Mouse (Mus musculus): ENCODE data around the gene Phldb2. TPM values are rescaled to one million over a fixed set of nuclear protein-coding genes. Genes with fewer than 3 reads are reported as not detected.
A peak's percentile ranks its signal among the peaks of the same experiment; 100 is the strongest.

The Phldb2 gene
- total and polyA plus RNA-seq, 2 experiments from 2014 or later: 32.8 to 33.2 TPM

DNA sequence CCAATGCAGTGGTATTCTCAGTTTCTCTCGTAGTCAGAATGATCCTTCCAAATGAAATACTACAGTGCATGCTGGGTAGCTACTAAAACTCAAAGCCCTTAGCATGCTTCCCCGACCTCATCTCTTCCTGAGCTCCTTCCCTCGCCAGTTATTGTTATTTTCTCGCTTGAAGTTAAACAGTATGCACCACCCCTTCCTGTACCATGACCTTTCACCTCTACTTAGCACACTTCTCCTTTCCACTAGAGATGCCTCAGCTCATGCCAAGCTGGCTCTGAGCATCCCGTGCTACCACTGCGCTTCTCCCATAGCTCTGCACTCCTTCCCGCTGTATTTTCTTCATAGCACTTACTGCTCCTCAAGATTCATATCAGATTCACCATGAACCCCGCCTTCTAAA is 215.5 kb downstream of the Phldb2 start:
- Histone ChIP-seq H3K9me3 (replicated peaks; ENCODE audit: control insufficient read depth, low read length) (no peaks in the 10 kb centered on the region), H3K4me2 (ENCODE audit: low read depth, low read length) (no peak overlapping the region), H3K27ac (ENCODE audit: low read depth) (no peak overlapping the region), H3K4me3 (ENCODE audit: low read depth, low read length) (no peak overlapping the region), H3K4me1 (ENCODE audit: control insufficient read depth, insufficient read depth) (peaks cover 4% of the 10 kb centered on the region; the same call in 1 of the 2 replicates), H3K36me3 (replicated peaks; ENCODE audit: control insufficient read depth, insufficient read depth, low read length) (peaks cover 36% of the 10 kb centered on the region), H3K9ac (replicated peaks; ENCODE audit: low read depth, low read length) (no peak overlapping the region), H3K27me3 (ENCODE audit: control insufficient read depth, insufficient read depth, low read length) (no peaks in the 10 kb centered on the region)
- WGBS: 73% methylated on average over 8 of the region's 8 CpGs
- no peak for TF ChIP-seq CTCF (IDR thresholded peaks at IDR 0.05; ENCODE audit: low read depth)
- no peak for TF ChIP-seq EP300 (IDR thresholded peaks at IDR 0.05; ENCODE audit: low read depth)
- ATAC-seq (ENCODE audit: insufficient read depth, low read depth): no peak
- DNase-seq (ENCODE audit: low spot score): no peak

DNA sequence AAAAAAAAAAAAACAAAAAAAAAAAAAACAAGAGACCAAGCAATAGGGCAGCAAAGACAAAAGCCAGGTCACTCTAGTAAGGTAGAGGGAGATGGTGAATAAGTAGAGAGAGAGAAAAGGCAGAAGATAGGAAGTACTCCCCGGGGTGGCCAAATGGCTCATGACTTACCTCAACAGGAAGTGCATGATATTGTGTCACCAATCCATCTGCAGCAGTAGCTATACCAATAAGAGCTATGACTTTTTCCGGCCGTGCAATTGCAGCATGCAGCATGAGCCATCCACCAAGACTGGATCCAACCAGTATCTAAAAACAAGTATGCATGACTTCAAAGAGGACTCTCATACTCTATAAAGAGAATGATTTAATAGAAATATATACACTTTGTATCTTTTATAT is 216.7 kb downstream of the Phldb2 start:
- H3K9ac ChIP-seq (replicated peaks; ENCODE audit: low read depth, low read length): no peak overlapping the region
- H3K27me3 ChIP-seq (ENCODE audit: control insufficient read depth, insufficient read depth, low read length): no peaks in the 10 kb centered on the region
- H3K27ac ChIP-seq (ENCODE audit: low read depth): no peak overlapping the region
- DNase-seq (ENCODE audit: low spot score) (no peak), ATAC-seq (ENCODE audit: insufficient read depth, low read depth) (no peak)
- H3K4me1 ChIP-seq (ENCODE audit: control insufficient read depth, insufficient read depth): peaks cover 4% of the 10 kb centered on the region; the same call in 1 of the 2 replicates
- peaks cover 47% of the 10 kb centered on the region for H3K36me3 ChIP-seq (replicated peaks; ENCODE audit: control insufficient read depth, insufficient read depth, low read length)
- WGBS: 90% methylated on average over 3 of the region's 3 CpGs
- no peaks in the 10 kb centered on the region for H3K9me3 ChIP-seq (replicated peaks; ENCODE audit: control insufficient read depth, low read length)
- H3K4me2 ChIP-seq (ENCODE audit: low read depth, low read length): no peak overlapping the region
- H3K4me3 ChIP-seq (ENCODE audit: low read depth, low read length): no peak overlapping the region
- no peak for TF ChIP-seq CTCF (IDR thresholded peaks at IDR 0.05; ENCODE audit: low read depth)
- no peak for TF ChIP-seq EP300 (IDR thresholded peaks at IDR 0.05; ENCODE audit: low read depth)

DNA sequence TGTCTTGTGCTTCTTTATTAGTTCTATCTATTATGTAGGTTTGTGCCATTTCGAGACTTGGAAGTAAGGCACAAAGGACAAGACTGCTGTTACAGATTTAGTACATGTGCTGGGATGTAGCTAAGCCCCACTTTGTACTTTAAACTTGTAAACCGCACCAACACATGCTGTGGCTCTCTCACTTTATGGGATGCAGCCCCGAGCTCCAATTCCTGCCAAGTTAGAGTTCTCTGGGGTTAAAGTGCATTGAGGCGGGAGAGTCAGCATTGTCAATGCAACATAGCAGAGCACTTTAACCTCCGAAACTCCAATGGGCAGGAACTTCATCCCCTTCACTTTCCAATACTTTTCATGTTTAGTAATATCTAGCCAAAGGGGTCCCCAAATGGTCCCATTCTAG is 224.2 kb downstream of the Phldb2 start:
- Histone ChIP-seq H3K27ac (ENCODE audit: low read depth) (no peak overlapping the region), H3K9me3 (replicated peaks; ENCODE audit: control insufficient read depth, low read length) (no peaks in the 10 kb centered on the region), H3K4me1 (ENCODE audit: control insufficient read depth, insufficient read depth) (0 out of 2 replicates have a peak, but pooled peaks cover under 1% of the 10 kb centered on the region), H3K4me3 (ENCODE audit: low read depth, low read length) (no peak overlapping the region), H3K4me2 (ENCODE audit: low read depth, low read length) (no peak overlapping the region), H3K9ac (replicated peaks; ENCODE audit: low read depth, low read length) (no peak overlapping the region), H3K36me3 (replicated peaks; ENCODE audit: control insufficient read depth, insufficient read depth, low read length) (peaks cover 45% of the 10 kb centered on the region), H3K27me3 (ENCODE audit: control insufficient read depth, insufficient read depth, low read length) (no peaks in the 10 kb centered on the region)
- TF ChIP-seq CTCF (IDR thresholded peaks at IDR 0.05; ENCODE audit: low read depth) (no peak), EP300 (IDR thresholded peaks at IDR 0.05; ENCODE audit: low read depth) (no peak)
- ATAC-seq (ENCODE audit: insufficient read depth, low read depth) (no peak), DNase-seq (ENCODE audit: low spot score) (no peak)
- WGBS: 83% methylated on average over 5 of the region's 5 CpGs

DNA sequence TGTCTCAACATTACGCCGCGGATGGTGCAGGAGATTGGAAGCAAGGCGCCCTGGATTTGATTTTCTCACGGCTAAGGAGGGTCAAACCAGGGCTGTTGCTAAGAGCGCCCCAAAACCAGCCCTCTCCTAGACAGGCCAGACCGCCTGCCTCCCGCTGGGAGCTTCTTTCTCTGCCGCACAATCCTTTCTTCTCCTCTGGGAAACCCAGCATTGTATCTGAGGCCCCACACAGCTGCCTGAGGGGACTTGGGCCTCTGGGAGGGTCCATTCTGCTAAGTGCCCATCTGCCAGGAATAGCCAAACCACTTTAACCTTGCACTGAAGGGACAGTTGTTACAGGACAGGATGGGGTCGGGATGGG is 228.7 kb downstream of the Phldb2 start:
- H3K4me1 ChIP-seq (ENCODE audit: control insufficient read depth, insufficient read depth): 0 out of 2 replicates have a peak, but pooled peaks cover 7% of the 10 kb centered on the region
- TF ChIP-seq EP300 (IDR thresholded peaks at IDR 0.05; ENCODE audit: low read depth) (no peak), CTCF (IDR thresholded peaks at IDR 0.05; ENCODE audit: low read depth) (no peak)
- peak overlapping the region; percentile 36; the same call in 1 of the 2 replicates for H3K9ac ChIP-seq (replicated peaks; ENCODE audit: low read depth, low read length)
- 2% methylated on average over 10 of the region's 10 CpGs for WGBS
- no peaks in the 10 kb centered on the region for H3K9me3 ChIP-seq (replicated peaks; ENCODE audit: control insufficient read depth, low read length)
- DNase-seq (ENCODE audit: low spot score) (peak; percentile 7), ATAC-seq (ENCODE audit: insufficient read depth, low read depth) (peak; percentile 17; the same call in 1 of the 2 replicates)
- H3K36me3 ChIP-seq (replicated peaks; ENCODE audit: control insufficient read depth, insufficient read depth, low read length): peaks cover 8% of the 10 kb centered on the region
- H3K4me2 ChIP-seq (ENCODE audit: low read depth, low read length): peak overlapping the region; percentile 90
- peak overlapping the region; percentile 47 for H3K4me3 ChIP-seq (ENCODE audit: low read depth, low read length)
- no peaks in the 10 kb centered on the region for H3K27me3 ChIP-seq (ENCODE audit: control insufficient read depth, insufficient read depth, low read length)
- no peak overlapping the region for H3K27ac ChIP-seq (ENCODE audit: low read depth)

DNA sequence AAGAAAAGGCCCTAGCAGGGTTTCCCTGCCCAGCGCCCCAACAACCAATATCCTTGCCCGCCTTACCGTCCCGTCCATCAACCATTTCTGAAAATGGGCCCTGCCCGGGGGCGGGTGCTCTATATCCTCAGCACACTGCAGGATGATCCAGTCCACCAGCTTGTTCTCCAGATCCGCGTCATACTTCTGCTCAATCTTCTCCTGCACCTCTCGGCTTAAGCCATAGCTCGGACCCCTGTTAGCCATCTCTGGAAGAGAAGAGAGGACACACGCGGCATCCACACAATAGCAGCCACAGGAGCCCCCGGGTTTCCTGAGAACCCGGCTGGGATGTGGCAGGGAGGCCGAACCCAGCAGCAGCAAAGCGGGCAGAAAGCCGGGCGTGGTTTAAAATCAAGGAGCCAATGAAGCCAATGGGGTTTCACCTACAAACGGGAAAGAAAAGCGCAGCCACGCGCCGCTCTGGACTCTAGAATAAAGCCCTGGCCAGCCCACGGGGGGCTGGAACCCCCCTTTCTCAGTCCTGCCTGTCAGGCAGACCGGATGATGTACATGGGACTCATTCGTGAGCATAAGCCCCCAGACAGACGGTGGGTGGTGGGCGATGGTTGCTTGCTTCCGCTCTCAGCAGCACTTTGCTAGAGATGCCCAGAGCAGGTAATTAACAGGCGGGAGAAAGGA is 229.2 kb downstream of the Phldb2 start, which contains the start of gene Tagln3:
Tagln3 (minus strand) TSS at position 548 of the 681 bp plus-strand sequence.
- ATAC-seq (ENCODE audit: insufficient read depth, low read depth) (peak; percentile 41), DNase-seq (ENCODE audit: low spot score) (peak; percentile 12)
- H3K9ac ChIP-seq (replicated peaks; ENCODE audit: low read depth, low read length): peak within 1 kb of the TSS; percentile 36; the same call in 1 of the 2 replicates
- no peaks in the 10 kb centered on the region for H3K9me3 ChIP-seq (replicated peaks; ENCODE audit: control insufficient read depth, low read length)
- H3K4me3 ChIP-seq (ENCODE audit: low read depth, low read length): peak within 1 kb of the TSS; percentile 47
- TF ChIP-seq EP300 (IDR thresholded peaks at IDR 0.05; ENCODE audit: low read depth): no peak
- no peak for TF ChIP-seq CTCF (IDR thresholded peaks at IDR 0.05; ENCODE audit: low read depth)
- 0 out of 2 replicates have a peak, but pooled peaks cover 7% of the 10 kb centered on the region for H3K4me1 ChIP-seq (ENCODE audit: control insufficient read depth, insufficient read depth)
- no peaks in the 10 kb centered on the region for H3K27me3 ChIP-seq (ENCODE audit: control insufficient read depth, insufficient read depth, low read length)
- peak within 1 kb of the TSS; percentile 90 for H3K4me2 ChIP-seq (ENCODE audit: low read depth, low read length)
- WGBS: 2% methylated on average over 30 of the region's 30 CpGs
- H3K27ac ChIP-seq (ENCODE audit: low read depth): no peak within 1 kb of the TSS
- H3K36me3 ChIP-seq (replicated peaks; ENCODE audit: control insufficient read depth, insufficient read depth, low read length): 0 out of 2 replicates have a peak, but pooled peaks cover 4% of the 10 kb centered on the region
